Mouse (Mus musculus): ENCODE data around the gene Mms22l.
A peak's percentile ranks its signal among the peaks of the same experiment; 100 is the strongest.
"Not testable (repeated sequence)": the region's sequence is repeated elsewhere in the genome, so short reads cannot be mapped to it uniquely, and the experiment has no call there.

Gene Mms22l

DNA sequence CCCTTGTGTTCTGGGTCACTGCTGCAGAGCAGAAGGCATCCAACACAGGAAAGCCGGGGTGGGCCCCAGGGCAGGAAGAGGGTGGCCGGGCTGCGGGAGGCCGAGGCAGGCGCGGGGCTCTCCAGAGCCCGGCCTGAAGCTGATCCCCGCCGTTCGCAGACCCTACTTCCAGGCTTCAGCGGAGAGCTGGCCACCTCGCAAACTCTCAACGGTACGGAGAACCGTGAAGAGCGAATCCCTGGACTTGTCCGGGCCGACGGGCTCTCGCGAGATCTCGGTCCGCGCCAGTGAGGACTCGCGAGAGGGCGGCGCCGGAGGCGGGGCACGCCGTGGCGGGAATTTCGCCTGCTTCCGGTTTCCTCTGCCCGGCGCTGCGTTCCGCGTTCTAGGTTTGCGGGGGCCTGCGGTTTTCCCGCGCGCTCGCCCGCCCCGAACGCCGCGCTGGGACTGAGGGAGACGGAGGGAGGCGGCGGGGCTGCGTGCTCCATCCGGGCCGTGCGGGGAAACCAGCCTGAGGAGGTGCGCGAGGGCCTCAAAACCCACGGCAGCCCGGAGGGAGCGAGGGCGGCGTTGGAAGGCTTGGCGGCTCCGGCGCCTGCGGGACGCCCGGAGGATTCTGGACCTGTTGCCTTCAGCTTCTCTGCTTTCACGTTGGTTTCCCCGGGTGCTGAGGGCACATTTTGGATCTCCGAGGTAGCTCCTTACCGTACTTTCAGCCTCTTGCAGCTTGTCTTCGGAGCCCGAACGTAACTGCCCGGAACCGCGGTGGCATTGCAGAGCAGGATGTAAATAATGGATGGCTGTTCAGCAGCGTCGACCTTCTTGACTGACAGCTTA lies at the start of gene Mms22l:
Mms22l (plus strand) TSS at position 336 of the 837 bp plus-strand sequence.
- peak; percentile 95 for DNase-seq (ENCODE audit: extremely low spot score, low spot score)

- not testable (repeated sequence) for DNase-seq (ENCODE audit: extremely low spot score, low spot score)
Observed at GRCm38 (mm10) chr4:24484046-24484445, 12.2 kb upstream of the Mms22l start.

DNA sequence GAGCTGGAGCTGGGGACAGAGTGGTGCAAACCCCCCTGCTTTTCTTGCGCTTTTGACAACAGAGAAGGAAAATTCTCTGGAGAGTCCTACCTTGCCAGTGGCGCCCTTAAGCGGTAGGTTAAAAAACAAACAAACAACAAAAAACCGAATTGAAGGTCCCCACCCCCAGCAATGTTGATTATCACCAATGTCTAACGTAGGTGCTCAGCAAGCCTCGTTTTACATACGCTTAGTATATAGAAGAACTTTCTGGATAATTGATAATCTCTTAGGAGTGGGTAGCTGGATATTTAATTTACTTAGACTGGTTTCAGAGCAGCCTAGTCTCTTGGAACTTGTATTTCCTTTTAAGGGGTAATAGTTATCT lies 685 bp downstream of the Mms22l start:
- DNase-seq (ENCODE audit: extremely low spot score, low spot score): no peak

- no peak for DNase-seq (ENCODE audit: extremely low spot score, low spot score)
Observed at GRCm38 (mm10) chr4:24509195-24509594, 12.9 kb downstream of the Mms22l start.

DNA sequence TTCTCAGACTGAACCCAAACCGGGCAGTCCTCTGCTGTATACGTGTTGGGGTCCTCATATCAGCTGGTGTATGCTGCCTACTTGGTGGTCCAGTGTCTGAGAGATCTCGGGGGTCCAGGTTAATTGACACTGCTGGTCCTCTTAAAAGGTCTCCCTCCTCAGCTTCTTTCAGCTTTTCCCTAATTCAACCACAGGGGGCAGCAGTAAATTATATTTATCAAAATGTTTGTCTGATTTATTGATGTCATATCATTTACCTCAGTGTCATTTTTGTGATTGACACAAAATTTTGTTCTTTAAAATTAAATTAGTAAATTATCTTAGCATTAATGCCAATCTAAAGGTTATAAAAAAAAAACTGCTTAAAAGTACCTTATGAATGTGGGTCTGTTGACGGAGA lies 40.7 kb downstream of the Mms22l start:
- no peak for DNase-seq (ENCODE audit: extremely low spot score, low spot score)

DNA sequence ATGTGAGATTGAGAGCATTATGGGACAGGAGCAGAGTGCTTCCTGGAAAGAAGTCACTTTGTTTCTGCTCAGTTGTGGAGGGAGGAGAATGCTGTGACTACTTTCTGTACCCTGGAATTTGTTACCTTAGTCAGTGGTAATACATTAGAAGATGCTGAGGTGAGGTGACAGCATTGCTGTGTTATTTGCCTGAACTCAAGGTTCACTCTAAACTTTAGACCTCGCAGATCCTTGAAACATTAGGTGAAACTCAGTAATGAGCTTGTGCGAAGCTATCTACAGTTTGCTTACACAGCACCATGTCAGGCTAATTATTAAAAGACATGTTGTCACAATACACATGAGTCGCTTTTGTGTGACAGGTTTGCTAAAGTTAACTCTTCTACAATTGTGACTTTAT lies 47.2 kb downstream of the Mms22l start:
- no peak for DNase-seq (ENCODE audit: extremely low spot score, low spot score)

DNA sequence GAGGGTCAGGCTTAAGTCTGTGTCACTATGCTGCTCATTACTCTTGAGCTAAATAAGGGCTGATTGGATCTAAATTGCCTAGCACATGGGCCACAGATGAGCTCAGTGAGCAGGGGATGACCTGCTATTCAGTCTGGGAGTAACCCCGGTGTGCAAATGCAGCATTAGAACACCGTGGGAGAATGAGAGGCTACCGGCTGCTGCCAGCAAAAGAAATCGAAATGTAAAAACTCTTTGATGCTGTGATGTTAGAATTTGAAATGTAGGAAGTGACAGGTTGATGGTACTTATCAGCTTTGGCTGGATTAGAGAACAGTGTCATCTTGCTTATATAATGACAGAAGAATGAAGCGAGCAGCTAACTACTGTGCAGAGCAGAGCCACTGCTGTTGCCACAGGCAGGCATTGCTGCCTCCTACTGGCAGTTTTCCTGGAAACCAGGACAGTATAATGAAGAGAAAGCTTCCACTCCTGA lies 48.5 kb downstream of the Mms22l start:
- DNase-seq (ENCODE audit: extremely low spot score, low spot score): peak; percentile 14

DNA sequence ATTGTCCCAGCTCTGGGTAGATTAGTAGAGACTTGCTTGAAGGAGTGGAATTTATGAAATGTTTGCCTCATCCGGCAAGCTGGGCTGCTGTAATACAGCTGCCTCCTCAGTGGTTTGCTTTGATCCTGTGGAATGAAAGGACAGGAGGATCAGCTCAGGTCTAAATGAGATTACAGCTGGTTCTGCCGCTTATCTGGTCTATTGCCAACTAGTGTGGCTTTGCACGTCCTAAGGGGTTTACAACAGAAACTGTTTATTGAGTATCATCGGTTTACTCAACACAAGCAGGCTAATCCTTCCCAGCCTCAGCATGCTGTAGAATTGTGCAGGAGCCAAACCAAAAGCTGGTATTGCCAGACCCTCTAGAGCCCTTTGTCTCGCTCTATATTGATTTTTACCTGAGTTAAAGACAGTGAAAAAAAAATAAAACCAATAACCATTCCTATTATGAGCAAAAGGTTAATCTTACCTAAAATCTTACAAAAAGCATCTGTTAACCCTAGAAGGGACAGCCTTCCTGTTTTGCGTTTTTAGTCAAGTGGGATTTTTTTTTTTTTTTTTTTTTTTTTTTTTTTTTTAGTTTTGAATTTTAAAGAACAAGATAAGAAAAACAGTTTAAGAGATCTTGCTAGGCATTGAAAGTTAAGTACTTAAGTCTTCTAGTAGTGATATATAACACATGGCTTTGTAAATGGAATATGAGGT lies 60.0 kb downstream of the Mms22l start:
- no peak for DNase-seq (ENCODE audit: extremely low spot score, low spot score)

DNA sequence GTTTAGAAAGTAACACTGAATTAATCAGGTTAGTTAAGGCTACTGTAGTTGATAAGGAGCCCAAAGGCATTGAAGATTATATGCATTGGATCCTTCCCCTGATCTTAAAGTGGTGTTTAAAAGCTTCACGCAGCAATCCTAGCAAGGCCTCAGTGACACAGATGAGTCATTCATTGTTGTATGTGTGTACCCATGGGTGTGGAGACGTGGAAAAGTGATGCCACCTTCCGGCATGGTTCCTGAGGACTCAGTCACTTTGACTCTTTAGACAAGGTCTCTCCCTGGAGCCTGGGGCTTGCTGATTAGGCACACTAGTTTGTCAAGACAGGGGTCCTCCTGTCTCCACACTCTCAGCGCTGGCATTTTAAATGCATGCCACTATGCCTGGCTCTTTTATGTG lies 60.9 kb downstream of the Mms22l start:
- DNase-seq (ENCODE audit: extremely low spot score, low spot score): no peak

DNA sequence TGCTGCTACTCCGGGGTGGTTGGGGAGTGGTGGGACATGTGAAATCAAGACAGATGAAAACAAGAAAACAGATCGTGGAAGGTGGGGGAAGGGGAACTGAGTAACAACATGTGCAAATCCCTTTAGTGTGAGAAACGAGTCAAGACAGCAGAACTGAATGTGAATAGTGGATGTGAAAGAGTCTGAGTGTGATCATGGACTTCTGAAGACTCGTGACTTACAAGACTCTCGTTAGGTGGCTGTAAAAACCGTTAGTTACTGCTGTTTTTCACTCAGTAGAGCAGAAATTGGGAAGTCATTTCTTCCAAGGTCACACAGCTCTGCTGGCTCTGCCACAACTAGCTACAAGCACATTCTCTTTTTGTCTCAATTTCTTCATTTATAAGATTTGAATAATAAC lies 71.8 kb downstream of the Mms22l start:
- DNase-seq (ENCODE audit: extremely low spot score, low spot score): no peak

GRCm38 (mm10) chr4:24568989-24569556 lies 72.8 kb downstream of the Mms22l start:
- no peak for DNase-seq (ENCODE audit: extremely low spot score, low spot score)

- DNase-seq (ENCODE audit: extremely low spot score, low spot score): peak; percentile 74
Observed at GRCm38 (mm10) chr4:24574276-24574675, 78.0 kb downstream of the Mms22l start.

GRCm38 (mm10) chr4:24577594-24577993 lies 81.3 kb downstream of the Mms22l start:
- DNase-seq (ENCODE audit: extremely low spot score, low spot score): no peak

GRCm38 (mm10) chr4:24582295-24582694 lies 86.0 kb downstream of the Mms22l start:
- no peak for DNase-seq (ENCODE audit: extremely low spot score, low spot score)

DNA sequence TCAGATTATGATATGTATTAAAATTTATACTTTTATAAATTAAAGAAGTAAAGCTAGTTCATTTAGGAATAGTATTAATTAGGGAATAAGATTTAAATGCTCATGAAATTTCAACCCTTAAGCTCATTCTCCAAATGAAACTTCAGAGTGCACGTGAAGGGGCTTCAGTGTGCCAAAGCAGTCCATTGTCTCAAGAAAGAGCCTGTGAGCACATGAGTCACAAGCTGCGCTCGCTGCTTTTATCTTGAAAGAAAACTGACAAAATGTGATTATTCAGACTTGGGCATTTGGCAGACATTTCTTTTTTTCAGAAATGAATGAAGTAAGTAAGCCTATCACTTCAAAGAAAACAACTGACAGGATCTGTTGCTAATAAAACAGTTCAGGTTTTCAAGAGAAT lies 87.7 kb downstream of the Mms22l start:
- no peak for DNase-seq (ENCODE audit: extremely low spot score, low spot score)

- DNase-seq (ENCODE audit: extremely low spot score, low spot score): no peak
Observed at GRCm38 (mm10) chr4:24594824-24595223, 98.6 kb downstream of the Mms22l start.

DNA sequence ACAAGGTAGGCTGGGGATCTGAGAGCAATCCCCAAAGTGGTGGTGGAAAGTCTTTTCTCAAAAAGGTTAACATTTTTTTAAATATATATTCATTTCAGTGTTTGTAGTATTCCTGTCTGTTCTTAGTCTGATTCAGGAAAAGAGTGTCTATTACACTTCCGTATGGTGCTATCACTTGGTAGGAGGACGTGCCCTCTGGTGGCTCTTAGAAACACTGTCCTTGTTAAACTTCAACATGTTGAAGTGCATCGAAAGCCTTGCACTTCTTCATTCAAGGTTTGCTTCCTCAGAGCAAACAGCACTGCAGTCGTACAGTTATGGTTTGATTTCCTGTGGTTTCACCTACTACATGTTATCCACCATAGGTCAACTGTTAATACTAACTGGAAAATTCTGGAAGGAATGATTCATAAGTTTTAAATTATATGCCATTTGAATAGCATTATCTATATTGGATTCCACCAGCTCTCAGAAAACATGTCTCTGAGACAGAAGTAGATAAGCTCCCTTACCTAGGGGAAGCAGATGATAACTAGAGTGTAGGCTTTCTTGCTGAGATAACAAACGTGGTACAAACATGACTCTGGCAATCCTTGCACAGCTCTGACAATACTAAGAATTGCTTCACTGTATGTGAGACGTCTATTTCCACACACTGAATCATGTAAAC lies 100.8 kb downstream of the Mms22l start:
- DNase-seq (ENCODE audit: extremely low spot score, low spot score): no peak

DNA sequence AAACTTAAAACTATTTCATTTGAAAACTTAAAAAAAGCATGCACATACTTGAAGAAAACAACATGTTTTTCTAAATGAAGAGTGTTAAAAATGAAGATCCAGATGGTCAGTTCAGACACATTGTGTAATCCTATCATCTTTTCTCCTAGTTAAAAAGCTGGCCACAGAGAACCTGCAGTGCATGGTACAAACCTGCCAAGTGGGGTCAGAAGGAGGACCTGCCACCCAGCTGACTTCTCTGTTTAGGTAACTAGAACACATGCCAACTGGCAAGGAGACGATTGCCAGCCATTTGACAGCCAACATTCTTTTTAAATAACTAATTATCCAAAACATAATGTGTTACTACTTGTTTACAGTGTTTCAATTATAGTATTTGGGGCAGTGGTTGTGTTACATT lies 102.4 kb downstream of the Mms22l start:
- no peak for DNase-seq (ENCODE audit: extremely low spot score, low spot score)

DNA sequence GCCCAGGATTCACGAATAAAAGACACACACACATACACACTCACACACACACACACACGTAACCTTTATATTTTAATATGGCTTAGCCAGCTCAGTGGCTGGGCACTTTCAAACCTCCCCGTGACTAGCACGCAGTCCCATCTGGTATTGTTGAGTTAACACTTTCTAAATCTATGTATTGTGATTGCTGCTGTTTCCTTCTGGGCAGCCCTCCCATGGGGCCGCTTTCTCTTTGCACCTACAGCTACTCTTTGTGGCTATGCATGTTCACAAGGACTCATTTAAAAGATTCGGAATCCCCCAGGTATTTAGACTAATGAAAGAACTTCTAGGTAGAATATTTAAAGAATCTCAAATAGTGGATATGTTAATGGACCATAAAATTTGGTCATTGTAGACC lies 105.5 kb downstream of the Mms22l start:
- DNase-seq (ENCODE audit: extremely low spot score, low spot score): no peak

- no peak for DNase-seq (ENCODE audit: extremely low spot score, low spot score)
Observed at GRCm38 (mm10) chr4:24609085-24609484, 112.8 kb downstream of the Mms22l start.

DNA sequence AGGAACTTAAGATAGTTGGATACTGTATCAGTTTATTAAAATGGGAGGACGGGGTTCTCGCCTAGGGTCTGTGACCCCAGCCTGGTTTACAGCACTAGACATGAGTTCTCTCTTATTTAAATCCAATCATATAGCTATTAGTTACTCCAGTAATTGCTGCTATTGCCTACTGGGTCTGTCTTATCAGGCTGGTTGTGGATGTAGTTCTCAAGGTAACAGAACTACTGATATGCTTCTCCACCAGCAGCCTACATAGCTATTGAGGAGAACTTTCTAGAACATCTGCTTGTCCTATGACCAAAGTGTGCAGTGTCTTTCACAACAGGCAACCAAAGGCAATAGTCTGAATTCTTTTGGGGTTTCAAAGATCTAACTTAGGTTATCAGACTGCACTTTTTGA lies 113.3 kb downstream of the Mms22l start:
- no peak for DNase-seq (ENCODE audit: extremely low spot score, low spot score)

DNA sequence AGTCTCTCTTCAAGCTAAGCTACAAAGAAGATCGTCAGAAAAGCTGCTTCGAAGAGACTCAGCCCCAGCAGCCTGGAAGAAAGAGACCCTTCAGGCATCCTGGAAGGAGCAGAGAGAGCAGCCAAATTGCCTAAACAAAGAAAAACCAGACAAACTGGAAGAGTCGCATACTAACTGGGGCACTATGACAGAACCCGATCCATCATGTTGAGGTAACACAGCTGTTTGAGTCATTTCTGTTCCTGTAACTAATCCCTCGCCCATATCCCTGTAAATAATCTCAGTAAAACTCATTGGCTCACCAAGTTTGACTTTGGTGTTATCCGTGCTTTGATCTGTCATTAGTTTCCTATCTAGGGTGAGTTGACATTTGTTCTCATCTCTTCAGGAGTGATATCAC lies 123.8 kb downstream of the Mms22l start:
- DNase-seq (ENCODE audit: extremely low spot score, low spot score): no peak

All from neural tube, embryonic 10.5 days (tissue).